Mouse (Mus musculus) heart, embryonic 14.5 days (tissue): ENCODE data around the gene 0610012G03Rik. TPM values are rescaled to one million over a fixed set of nuclear protein-coding genes. Genes with fewer than 3 reads are reported as not detected.

Experiments used
- ATAC-seq: fragments of 200-750 bp; cut with Nextera tagmentation; 2 replicates; pipeline ENCODE4 v1.8.0; 2017; ENCODE audit warnings: low read depth, moderate TSS enrichment; ENCODE audit not compliant: insufficient number of reproducible peaks, insufficient read depth, low FRiP score
- H3K27ac ChIP-seq, 2 experiments: fragments of 200-500 bp in 1 of 2; fragments of 300-500 bp in 1 of 2; sonication (generic) in 1 of 2; replicated peaks in 1 of 2; 2 replicates each; pipeline ENCODE4 v1.5.1; 2012 to 2014; ENCODE audit warnings: low read depth in 2 of 2, low read length in 2 of 2, control low read depth in 1 of 2, mild to moderate bottlenecking in 1 of 2, mixed read lengths in 1 of 2; ENCODE audit not compliant: control insufficient read depth in 1 of 2, insufficient read depth in 1 of 2
- H3K27me3 ChIP-seq: fragments of 300-500 bp; sonication (generic); 2 replicates; pipeline ENCODE4 v1.6.1; 2014; ENCODE audit warnings: mild to moderate bottlenecking, low read length, control low read depth; ENCODE audit not compliant: control insufficient read depth, insufficient read depth
- H3K36me3 ChIP-seq: fragments of 300-500 bp; sonication (generic); 2 replicates; pipeline ENCODE4 v1.6.1; 2014; ENCODE audit warnings: mild to moderate bottlenecking, control low read depth, low read length, mixed read lengths; ENCODE audit not compliant: control insufficient read depth, insufficient read depth
- H3K4me1 ChIP-seq, 2 experiments: fragments of 200-500 bp in 1 of 2; fragments of 300-500 bp in 1 of 2; sonication (generic) in 1 of 2; 2 replicates each; pipeline ENCODE4 v1.6.1; 2012 to 2014; ENCODE audit warnings: low read length in 2 of 2, control low read depth in 1 of 2, mixed read lengths in 1 of 2; ENCODE audit not compliant: control insufficient read depth in 2 of 2, insufficient read depth in 2 of 2
- H3K4me2 ChIP-seq: fragments of 300-500 bp; sonication (generic); 2 replicates; pipeline ENCODE4 v1.6.1; 2014; ENCODE audit warnings: mild to moderate bottlenecking, low read length
- H3K4me3 ChIP-seq, 2 experiments: fragments of 200-500 bp in 1 of 2; fragments of 300-500 bp in 1 of 2; sonication (generic) in 1 of 2; 2 replicates each; pipeline ENCODE4 v1.5.1; 2012 to 2014; ENCODE audit warnings: low read length in 2 of 2, mild to moderate bottlenecking in 2 of 2, control low read depth in 1 of 2, low read depth in 1 of 2, moderate library complexity in 1 of 2; ENCODE audit not compliant: control insufficient read depth in 1 of 2, insufficient read depth in 1 of 2
- H3K9ac ChIP-seq: fragments of 300-500 bp; sonication (generic); 2 replicates; pipeline ENCODE4 v1.6.1; 2014; ENCODE audit warnings: mild to moderate bottlenecking, low read length
- H3K9me3 ChIP-seq: fragments of 300-500 bp; sonication (generic); 2 replicates; pipeline ENCODE4 v1.6.1; 2016; ENCODE audit warnings: low read length, control low read depth; ENCODE audit not compliant: control insufficient read depth
- WGBS: fragments of 180-500 bp; shearing (Covaris S2); extraction: QIAGEN DNeasy Blood & Tissue Kit; methylation state at CpG from one replicate; pipeline ENCODE4 v1.1.7; 2014; 5-methylcytosine and 5-hydroxymethylcytosine counted together
- microRNA-seq: library from miRNA; unstranded; fragments of <30 nt; microRNA quantifications from one replicate; pipeline ENCODE4, GENCODE M21; 2016
- polyA plus RNA-seq: library from polyadenylated mRNA; unstranded; fragments of >200 nt; fragmentation: Nextera tagmentation; extraction: Ambion mirVana; gene quantifications from 2 replicates; pipeline ENCODE4 v1.2.1, GENCODE M21; 2014

0610012G03Rik gene
- polyA plus RNA-seq, 1 experiment from 2014 or later = 132 TPM

DNA sequence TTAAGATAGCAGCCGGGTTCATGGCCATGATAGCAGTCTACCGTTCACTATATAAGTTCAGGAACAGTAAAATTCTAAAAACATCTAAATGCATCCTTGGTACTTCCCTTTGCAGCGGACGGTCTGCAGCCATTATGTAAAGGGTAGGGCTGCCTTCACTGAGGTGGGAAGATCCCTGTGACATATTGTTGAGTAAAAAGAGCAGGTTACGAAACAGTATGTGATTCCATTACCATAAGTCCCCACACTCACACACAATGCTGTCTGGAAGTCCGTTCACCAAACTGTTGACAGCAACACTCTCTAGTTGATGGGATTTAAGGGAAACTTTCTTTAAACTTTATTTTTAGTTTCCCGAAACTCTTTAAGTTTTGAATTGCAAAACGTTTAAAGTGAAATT lies 45.1 kb downstream of the 0610012G03Rik start:
- no peak for ATAC-seq
- Histone ChIP-seq H3K36me3 (no peaks in the 10 kb centered on the region), H3K4me1 (peaks cover 6 to 11% of the 10 kb centered on the region in 2 experiments; a peak in 3 of 4 replicates), H3K27me3 (no peaks in the 10 kb centered on the region), H3K4me3 (no peak overlapping the region), H3K27ac (no peak overlapping the region), H3K9me3 (peaks cover 6% of the 10 kb centered on the region; the same call in 1 of the 2 replicates), H3K9ac (no peak overlapping the region), H3K4me2 (no peak overlapping the region)
- 80% methylated on average over 8 of the region's 8 CpGs for WGBS

DNA sequence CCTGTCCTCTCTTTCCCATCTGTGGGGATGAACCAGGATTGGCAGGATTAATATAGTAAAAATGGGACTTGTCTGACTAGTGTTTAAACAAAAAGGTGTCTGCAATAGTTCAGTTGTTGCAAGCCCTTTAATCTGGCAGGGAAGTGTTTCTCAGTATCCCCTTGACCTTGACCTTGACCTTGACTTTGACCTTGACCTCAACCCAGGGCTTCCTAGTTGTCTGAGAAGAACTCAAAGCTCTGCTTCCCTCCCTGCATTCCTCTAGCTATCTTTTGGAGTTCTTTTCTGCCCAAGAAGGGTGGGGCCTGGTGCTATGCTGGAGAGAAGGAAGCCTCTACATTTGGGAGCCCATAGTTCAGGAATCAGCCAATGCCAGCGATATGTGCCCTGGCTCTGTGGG lies 46.4 kb downstream of the 0610012G03Rik start:
- no peak overlapping the region for H3K4me2 ChIP-seq
- peaks cover 6 to 16% of the 10 kb centered on the region in 2 experiments; a peak in 3 of 4 replicates for H3K4me1 ChIP-seq
- no peaks in the 10 kb centered on the region for H3K27me3 ChIP-seq
- no peak overlapping the region for H3K4me3 ChIP-seq
- no peaks in the 10 kb centered on the region for H3K36me3 ChIP-seq
- 78% methylated on average over 1 of the region's 1 CpGs for WGBS
- H3K27ac ChIP-seq = no peak overlapping the region
- ATAC-seq = no peak
- H3K9ac ChIP-seq = no peak overlapping the region
- peaks cover 6% of the 10 kb centered on the region; the same call in 1 of the 2 replicates for H3K9me3 ChIP-seq

DNA sequence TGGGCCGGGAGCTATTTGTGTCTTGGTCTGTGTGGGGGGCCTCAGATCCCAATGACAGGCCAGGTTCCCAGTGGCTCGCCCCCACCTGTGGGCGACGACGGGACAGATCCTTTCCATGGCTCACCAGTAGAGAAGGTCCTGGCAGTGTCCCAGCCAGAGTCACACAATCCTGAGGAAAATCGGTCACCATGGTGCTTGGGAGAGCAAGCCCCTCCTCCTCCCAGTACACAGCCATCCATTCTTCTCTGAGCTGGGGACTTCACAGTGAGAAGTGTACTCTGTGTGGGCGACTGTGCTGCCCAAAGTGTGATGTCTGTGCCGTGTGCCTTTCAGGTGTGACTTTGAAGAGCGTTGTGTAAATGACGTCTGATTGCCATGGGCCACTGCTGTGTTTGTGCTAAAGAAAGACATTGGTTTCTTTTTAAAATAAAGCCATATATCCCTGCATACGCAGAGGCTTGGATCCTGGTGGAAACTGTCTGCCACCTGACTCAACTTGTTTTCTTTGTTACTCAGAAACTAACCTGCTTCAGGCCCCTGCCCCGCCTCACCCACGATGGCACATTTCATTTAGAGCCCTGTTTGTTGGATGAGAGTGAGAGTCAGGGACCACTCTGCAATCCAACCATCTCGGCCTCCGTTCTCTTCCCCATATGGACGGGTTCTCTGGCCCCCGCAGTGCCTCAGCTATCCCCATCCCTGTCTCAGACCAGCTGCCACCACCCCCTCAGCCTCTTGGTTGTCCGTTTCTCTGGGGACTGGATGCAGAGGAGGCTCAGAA lies 49.6 kb downstream of the 0610012G03Rik start:
- H3K4me1 ChIP-seq = peaks cover 0 to 8% of the 10 kb centered on the region in 2 experiments; a peak in 1 of 4 replicates
- H3K27ac ChIP-seq = no peak overlapping the region
- 75% methylated on average over 18 of the region's 18 CpGs for WGBS
- no peaks in the 10 kb centered on the region for H3K27me3 ChIP-seq
- H3K9me3 ChIP-seq = peaks cover 6% of the 10 kb centered on the region; the same call in 1 of the 2 replicates
- H3K9ac ChIP-seq = no peak overlapping the region
- H3K36me3 ChIP-seq = no peaks in the 10 kb centered on the region
- H3K4me3 ChIP-seq = no peak overlapping the region
- no peak overlapping the region for H3K4me2 ChIP-seq
- no peak for ATAC-seq

Small RNA genes lying within 50 kb of the gene (microRNA-seq; reads per million reads assigned to microRNA genes)
- gene Gm26269 = not detected

Other genes with a start within 250 kb of the 0610012G03Rik start
- not detected in 2 replicates for gene Meltf, start 69.7 kb downstream of the 0610012G03Rik start, polyA plus RNA-seq
- 0.12 and 0.47 TPM in 2 replicates for gene Pigz, start 14.6 kb downstream of the 0610012G03Rik start, polyA plus RNA-seq
- gene Ncbp2, start within 50 bp of the 0610012G03Rik start, polyA plus RNA-seq = 67.1 and 69.9 TPM in 2 replicates
- 6.7 and 6.9 TPM in 2 replicates for gene Senp5, start 54.8 kb upstream of the 0610012G03Rik start, polyA plus RNA-seq
- gene Pak2, start 130.8 kb upstream of the 0610012G03Rik start, polyA plus RNA-seq = 23.5 and 26.2 TPM in 2 replicates
- 74.4 and 91.6 TPM in 2 replicates for gene Pigx, start 151.2 kb upstream of the 0610012G03Rik start, polyA plus RNA-seq
- gene Cep19, start 151.3 kb upstream of the 0610012G03Rik start, polyA plus RNA-seq = 18.5 and 25.0 TPM in 2 replicates
- 7.4 and 8.7 TPM in 2 replicates for gene Nrros, start 217.1 kb upstream of the 0610012G03Rik start, polyA plus RNA-seq
- not detected in 2 replicates for gene Bex6, start 231.3 kb upstream of the 0610012G03Rik start, polyA plus RNA-seq